In the genomic region with DNA sequence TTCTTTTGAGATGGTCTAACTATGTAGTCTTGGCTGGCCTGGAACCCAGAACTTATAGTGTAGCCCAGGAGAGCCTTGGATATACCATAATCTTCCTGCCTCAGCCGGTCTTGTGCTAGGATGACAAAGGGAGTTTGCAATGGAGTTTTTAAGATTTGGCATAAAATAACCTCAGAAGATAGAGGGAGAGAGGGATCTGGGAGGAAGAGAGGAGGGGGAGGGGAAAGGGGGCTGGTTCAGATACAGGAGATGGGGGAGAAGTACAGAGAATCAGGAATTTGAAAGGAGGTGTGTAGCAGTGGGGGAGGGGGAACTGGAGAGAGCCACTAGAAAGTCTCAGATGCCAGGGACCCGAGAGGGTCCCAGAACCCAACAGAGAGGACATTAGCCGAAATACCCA, we compare ENCODE assay signal across 30 mouse cellular contexts.
"Had no signal": no experiment of that assay in that cellular context is flagged by ENCODE, and none has a peak within 500 bp of the region (broad histone marks: within the 10 kb centered on the region; RNA-seq: fewer than 3 reads in every experiment).

No protein-coding gene starts in this region.

- H3K27ac ChIP-seq: left cerebral cortex, adult 2 months; limb, embryonic 10.5 days; limb, embryonic 12.5 days; limb, embryonic 13.5 days; limb, embryonic 15.5 days; liver, embryonic 12.5 days; liver, embryonic 13.5 days; liver, embryonic 14.5 days; liver, embryonic 15.5 days; lung, embryonic 15.5 days; macrophage; midbrain, embryonic 10.5 days; midbrain, embryonic 12.5 days; midbrain, embryonic 13.5 days; midbrain, embryonic 15.5 days; neural tube, embryonic 12.5 days had no signal

- DNase-seq: left cerebral cortex, postnatal 4 days; liver; liver, embryonic 13.5 days; liver, postnatal 0 days; lung, adult 18-20 months; lung, adult 2 months; lung, embryonic 14.5 days; lung, postnatal 10 days; lung, postnatal 14 days; lung, postnatal 36 days had no signal

- H3K27me3 ChIP-seq: limb, embryonic 12.5 days; limb, embryonic 13.5 days; limb, embryonic 15.5 days; liver, embryonic 13.5 days; lung, embryonic 15.5 days; midbrain, embryonic 12.5 days; midbrain, embryonic 13.5 days; midbrain, embryonic 15.5 days; neural tube, embryonic 12.5 days had no signal

- H3K4me3 ChIP-seq: left cerebral cortex, adult 2 months; limb, embryonic 10.5 days; limb, embryonic 12.5 days; limb, embryonic 13.5 days; limb, embryonic 15.5 days; liver, embryonic 12.5 days; liver, embryonic 13.5 days; liver, embryonic 15.5 days; lung, embryonic 15.5 days; megakaryocyte, embryonic 14.5 days; midbrain, embryonic 10.5 days; midbrain, embryonic 12.5 days; midbrain, embryonic 13.5 days; midbrain, embryonic 15.5 days; myocyte; neural tube, embryonic 12.5 days had no signal

- H3K4me1 ChIP-seq: limb, embryonic 10.5 days; limb, embryonic 12.5 days; limb, embryonic 13.5 days; limb, embryonic 15.5 days; liver, embryonic 12.5 days; liver, embryonic 13.5 days; liver, embryonic 15.5 days; megakaryocyte, embryonic 14.5 days; midbrain, embryonic 10.5 days; midbrain, embryonic 12.5 days; midbrain, embryonic 13.5 days; midbrain, embryonic 15.5 days; neural tube, embryonic 12.5 days had no signal

- H3K9me3 ChIP-seq: limb, embryonic 10.5 days; limb, embryonic 12.5 days; limb, embryonic 13.5 days; limb, embryonic 15.5 days; liver, embryonic 12.5 days; liver, embryonic 13.5 days; liver, embryonic 15.5 days; lung, embryonic 15.5 days; megakaryocyte, embryonic 14.5 days; midbrain, embryonic 10.5 days; midbrain, embryonic 12.5 days; midbrain, embryonic 13.5 days; midbrain, embryonic 15.5 days; neural tube, embryonic 12.5 days had no signal

- H3K9ac ChIP-seq: limb, embryonic 12.5 days; limb, embryonic 13.5 days; limb, embryonic 15.5 days; liver, embryonic 12.5 days; liver, embryonic 13.5 days; liver, embryonic 14.5 days; liver, embryonic 15.5 days; liver, postnatal 0 days; lung, embryonic 14.5 days; lung, embryonic 15.5 days; midbrain, embryonic 12.5 days; midbrain, embryonic 13.5 days; midbrain, embryonic 15.5 days; neural tube, embryonic 12.5 days had no signal

- ATAC-seq: liver, embryonic 12.5 days; liver, postnatal 0 days; lung, postnatal 0 days; midbrain, embryonic 13.5 days; midbrain, embryonic 15.5 days; midbrain, embryonic 16.5 days had no signal

- H3K36me3 ChIP-seq: limb, embryonic 15.5 days; liver, embryonic 12.5 days; liver, embryonic 13.5 days; liver, embryonic 15.5 days; midbrain, embryonic 12.5 days; midbrain, embryonic 13.5 days; midbrain, embryonic 15.5 days; neural tube, embryonic 12.5 days had no signal

- H3K4me2 ChIP-seq: limb, embryonic 12.5 days; limb, embryonic 13.5 days; limb, embryonic 15.5 days; liver, embryonic 11.5 days; liver, embryonic 12.5 days; liver, embryonic 13.5 days; liver, embryonic 15.5 days; lung, embryonic 14.5 days; lung, embryonic 15.5 days; midbrain, embryonic 12.5 days; midbrain, embryonic 13.5 days; midbrain, embryonic 15.5 days; neural tube, embryonic 12.5 days had no signal
